Mouse (Mus musculus) adrenal gland, postnatal 25 days (tissue): ENCODE results near the gene Adgrg1. TPM values are rescaled to one million over a fixed set of nuclear protein-coding genes. Genes with fewer than 3 reads are reported as not detected.
A peak's percentile ranks its signal among the peaks of the same experiment; 100 is the strongest.

ENCODE experiments used
- DNase-seq: peaks from one replicate; pipeline ENCODE4 v3.0.0; 2021; ENCODE audit warnings: mixed read lengths
- total RNA-seq: library from RNA; stranded (reverse); gene quantifications from 2 replicates; pipeline ENCODE4 v1.2.3, GENCODE M21; 2021

Gene Adgrg1
- total RNA-seq, 1 experiment from 2014 or later, result 11.7 TPM

DNA sequence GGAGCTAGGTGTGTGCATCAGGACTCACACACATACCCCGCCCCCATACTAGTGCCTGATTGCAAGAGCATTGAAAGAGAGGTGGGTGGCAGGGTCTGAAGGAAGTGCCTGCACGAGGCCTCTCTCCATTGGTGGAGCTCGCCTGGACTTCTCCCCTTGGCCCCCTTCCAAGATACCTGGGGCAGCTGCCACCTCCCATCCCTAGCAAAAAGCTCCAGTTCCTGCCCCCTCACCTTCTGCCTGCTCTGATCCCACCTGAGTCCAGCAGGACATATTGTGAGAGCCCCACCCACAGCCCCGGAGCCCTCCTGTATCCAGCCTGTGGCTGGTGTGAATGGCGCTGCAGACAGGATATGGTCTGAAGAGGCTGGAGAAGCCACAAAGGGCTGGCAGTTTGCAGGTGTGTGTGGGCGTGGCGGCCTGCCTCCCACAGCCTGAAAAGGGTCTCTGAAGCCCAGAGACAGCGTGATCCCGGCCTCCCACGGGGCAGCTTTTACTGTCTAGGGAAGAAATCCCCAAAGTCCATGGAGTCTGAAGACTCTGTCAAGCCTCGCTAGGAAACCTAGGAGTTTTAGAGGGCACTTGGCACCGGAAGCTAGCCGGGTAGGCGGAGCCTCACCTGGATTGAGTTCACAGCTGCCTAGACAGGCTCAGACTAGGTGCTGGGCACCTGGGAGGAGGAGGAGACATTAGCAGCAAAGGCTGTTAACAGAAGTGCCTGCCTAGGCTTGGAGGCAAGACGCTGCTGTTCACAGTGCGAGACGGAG is 2.3 kb downstream of the Adgrg1 start:
- DNase-seq, result no peak

DNA sequence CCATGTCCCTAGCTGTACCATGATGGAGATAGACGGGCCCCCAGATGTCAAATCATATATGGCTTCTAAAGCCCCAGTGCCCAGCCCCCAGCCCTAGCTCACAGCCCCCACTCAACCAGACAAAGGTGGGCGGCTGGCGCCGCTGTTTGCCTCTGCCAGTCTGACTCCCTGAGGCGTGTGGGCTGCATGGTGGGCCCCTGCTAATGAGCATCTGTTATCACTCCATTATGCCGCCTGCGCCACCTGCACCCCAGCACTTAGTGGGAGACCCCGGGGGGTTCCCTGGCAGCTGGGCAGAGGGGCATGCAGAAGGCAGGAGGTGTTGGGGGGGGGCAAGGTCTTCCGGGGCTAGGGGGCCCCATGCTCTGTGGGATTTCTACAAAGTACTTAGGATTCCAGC is 3.6 kb downstream of the Adgrg1 start:
- DNase-seq, result no peak

DNA sequence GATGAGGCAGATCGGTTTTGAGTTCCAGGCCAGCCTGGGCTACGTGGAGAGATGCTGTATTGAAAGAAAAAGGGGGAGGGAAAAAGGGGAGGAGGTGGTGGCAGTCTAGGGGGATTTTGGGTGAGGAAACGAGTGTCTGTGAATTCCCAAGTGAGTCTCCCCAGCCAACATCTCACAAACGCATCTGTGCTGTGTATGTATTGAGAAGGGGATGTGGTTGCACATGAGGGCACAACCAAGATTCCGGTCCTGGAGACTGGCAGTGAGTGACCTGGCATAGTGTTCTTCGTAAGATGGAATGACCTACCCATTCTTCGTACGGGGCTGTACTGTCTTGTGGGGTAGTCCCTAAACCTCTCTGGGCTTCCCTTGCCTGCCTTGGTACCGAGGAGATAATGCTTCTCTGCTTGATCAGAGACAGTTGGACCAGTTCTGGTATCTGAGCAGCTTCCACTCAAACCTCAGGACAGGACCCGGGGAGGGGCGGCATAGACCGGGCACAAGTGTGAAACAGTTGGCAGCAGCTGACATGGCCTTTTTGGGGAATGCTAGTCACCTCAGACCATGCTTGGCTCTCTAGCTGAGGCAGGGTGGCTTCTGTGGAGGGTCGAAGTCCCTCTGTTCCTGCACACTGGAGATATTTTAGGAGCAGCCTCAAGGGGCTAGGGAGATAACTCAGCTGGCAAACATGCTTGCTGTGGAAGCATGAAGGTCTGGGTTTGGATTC is 4.2 kb downstream of the Adgrg1 start:
- DNase-seq, result no peak

DNA sequence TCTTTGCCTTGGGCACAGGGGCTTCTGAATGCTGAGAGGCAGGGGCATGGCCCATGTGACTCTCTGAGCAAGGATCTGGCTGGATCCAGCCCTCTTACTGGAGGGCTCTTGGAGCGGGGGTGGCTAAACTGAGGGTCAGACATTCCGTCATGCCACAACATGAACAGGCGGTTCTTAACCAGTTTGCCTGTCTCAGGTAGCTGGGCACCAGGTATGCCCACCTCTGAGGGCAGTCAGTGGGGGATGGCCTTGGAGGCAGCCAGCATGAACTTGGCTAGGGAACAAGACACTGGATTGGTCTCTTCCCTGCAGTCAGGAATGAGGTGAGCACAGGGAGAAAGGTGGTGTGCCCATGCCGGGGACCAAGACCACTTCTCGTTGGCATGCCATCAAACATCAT is 5.6 kb downstream of the Adgrg1 start:
- no peak for DNase-seq

DNA sequence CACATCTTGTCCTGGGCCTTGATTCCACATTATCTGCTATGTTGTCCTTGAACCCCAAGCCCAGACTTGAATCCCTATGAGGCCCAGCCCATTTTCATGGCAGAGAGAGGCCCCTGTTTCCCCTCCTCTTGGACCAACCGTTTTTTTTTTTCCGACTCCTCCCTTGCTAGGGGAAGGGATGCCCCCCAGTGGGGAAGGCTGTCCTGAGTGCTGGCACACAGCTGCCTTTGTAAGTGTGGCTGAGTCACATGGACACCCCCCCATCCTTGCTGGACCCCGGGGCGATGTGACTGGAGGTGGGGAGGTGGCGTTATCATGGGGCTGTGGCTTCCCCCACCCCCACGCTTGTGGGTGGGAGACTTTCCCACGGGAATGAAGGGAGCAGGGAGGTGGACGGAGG is 6.4 kb downstream of the Adgrg1 start:
- DNase-seq, result no peak

GRCm38 (mm10) chr8:94981848-94982247 is 7.3 kb downstream of the Adgrg1 start:
- no peak for DNase-seq

DNA sequence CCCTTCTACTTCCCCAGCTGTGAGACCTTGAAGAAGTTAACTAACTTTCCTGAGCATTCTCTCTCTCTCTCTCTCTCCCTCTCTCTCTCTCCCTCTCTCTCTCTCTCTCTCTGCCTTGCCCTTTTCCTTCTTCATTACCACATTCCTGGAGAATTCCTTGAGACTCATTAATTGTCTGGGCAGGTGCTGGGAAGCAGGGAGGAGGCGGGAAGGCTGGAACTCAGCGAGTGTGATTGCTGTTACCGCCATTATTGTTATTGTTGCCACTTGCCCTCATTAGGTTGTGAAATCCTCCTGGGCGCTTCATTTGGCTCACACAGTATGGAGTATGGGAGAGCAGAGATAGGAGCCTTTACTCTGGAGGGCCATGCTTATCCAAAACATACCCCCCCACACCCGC is 8.6 kb downstream of the Adgrg1 start:
- no peak for DNase-seq

DNA sequence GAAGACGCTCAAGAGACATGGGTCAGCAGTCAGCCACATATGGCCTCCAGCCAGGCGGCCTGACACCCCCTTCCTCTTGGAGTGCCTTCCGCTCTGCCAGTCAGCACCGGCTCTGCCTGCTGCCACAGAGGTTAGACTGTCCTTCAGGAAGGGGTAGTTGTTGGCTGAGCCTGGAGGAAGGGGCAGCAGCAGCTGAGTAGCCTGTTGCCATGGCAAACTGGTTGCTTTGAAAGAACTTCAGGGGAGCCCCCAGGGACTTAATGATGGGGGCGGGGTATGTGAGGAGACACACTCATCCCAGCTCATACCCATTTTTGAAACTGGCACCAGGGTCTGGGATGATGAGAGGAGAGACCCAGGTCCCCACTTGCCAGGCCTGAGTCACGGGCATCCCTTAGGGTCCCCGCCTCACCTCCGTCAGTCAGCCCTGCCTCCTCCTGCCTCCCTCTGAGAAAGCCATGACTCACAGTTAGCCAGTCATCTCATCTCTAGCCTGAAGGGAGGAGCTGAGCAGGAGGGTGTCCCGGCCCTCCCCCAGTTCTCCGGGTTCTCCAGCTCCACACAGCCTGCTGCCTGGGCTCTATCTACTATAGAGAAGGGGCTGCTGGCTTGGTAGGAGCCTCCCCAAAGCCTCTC is 9.4 kb downstream of the Adgrg1 start:
- peak; percentile 55 for DNase-seq

DNA sequence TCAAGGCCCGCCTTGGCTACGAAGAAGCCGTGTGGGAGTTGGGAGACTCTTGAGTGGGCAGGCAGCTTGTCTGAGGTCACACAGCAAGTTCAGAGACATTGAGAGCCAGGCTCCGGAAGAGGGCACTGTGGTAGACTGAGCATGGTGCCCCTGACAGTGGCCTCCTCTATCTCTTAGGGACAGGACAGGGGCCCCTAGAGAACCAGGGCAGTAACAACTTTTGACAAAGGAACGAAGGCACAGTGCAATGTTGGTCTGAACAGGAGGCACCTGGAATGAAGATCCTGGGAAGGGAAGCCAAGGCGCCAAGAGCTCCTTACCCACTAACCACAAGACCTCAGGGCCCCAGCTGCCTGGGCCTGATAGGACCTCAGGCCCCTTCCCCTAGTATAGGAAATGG is 10.5 kb downstream of the Adgrg1 start:
- no peak for DNase-seq

DNA sequence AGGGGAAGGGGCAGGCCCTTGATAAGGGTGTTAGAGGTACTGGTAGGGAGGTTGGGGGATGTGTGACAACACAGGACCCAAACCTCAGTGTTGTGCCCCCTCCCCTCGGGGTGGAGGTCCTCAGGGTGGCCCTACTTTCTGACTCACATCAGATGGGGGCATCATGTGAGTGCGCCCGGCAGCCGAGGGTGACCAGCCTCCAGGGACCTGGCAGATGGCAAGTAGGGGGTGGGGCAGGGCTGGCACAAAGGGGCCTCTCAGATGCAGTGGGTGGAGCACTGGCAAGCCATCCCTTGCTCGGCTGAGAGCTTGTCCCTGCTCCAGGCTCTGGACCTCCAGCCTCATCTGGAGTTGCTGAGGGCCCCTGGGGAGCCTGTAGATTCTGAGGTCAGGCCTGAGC is 12.1 kb downstream of the Adgrg1 start:
- no peak for DNase-seq

DNA sequence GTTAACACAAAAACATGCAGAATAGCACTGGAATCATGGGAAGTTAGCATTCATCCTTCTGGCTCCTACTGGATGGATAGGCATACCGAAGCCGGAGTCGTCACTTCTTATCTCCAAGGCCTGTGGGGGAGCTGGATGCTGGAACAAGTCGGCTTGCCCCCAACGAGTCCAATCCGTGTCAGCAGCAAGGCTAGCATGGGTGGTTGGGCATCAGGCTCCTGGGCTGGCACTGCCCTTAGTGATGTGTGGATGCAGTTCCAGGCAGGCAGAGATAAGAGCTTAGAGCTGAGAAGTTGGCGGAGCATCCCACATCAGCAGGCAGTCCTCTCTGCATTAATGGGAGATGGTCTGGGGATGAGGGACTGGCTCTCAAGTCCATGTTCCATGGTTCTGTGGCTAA is 13.0 kb downstream of the Adgrg1 start:
- no peak for DNase-seq

- DNase-seq, result no peak
Observed at GRCm38 (mm10) chr8:94988619-94989018, 14.1 kb downstream of the Adgrg1 start.

DNA sequence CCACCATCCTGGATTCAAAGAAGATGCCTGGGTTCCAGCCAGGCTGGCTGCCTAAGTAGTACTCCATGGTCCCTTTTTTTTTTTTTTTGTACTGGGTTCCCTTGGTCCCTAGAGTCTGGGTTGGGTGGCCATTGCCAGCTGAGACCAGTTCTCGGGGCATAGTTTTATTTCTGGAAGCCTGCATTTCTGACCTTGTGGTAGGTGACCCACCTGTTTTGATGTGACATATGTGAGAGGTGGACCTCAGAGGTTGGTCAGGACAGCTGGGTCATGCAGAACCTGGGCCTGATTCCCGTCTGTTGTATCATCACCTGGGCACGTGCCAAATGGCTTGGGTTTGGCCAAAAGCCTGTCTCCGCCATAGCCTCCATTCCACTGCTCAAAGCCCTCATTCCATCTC is 15.2 kb downstream of the Adgrg1 start:
- no peak for DNase-seq

GRCm38 (mm10) chr8:94990598-94991453 is 16.3 kb downstream of the Adgrg1 start:
- DNase-seq, result no peak

GRCm38 (mm10) chr8:94991454-94991994 is 17.0 kb downstream of the Adgrg1 start:
- DNase-seq, result no peak

DNA sequence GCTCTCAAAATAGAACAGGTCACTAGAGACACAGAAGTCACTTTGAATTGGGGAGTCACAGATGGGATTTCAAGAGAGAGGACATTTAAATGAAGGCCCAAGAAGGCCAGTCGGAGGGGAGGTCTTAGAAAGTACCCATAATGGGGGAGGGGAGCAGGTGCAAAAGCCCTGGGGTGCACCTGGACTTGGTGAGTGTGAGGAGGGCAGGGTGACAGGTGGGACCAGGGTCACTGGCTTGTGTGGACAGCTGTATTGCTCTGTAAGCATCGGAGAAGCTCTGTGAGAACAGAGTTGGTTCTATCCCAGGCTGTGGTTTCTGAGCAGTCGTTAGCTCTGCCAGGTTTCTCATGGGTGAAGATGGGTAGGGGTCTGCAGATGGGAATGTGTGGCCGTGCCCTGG is 17.5 kb downstream of the Adgrg1 start:
- DNase-seq, result no peak

GRCm38 (mm10) chr8:94992534-94992933 is 18.0 kb downstream of the Adgrg1 start:
- DNase-seq, result peak; percentile 56

- no peak for DNase-seq
Observed at GRCm38 (mm10) chr8:94992996-94993724, 18.6 kb downstream of the Adgrg1 start.

- DNase-seq, result peak; percentile 64
Observed at GRCm38 (mm10) chr8:94994006-94994405, 19.5 kb downstream of the Adgrg1 start.

DNA sequence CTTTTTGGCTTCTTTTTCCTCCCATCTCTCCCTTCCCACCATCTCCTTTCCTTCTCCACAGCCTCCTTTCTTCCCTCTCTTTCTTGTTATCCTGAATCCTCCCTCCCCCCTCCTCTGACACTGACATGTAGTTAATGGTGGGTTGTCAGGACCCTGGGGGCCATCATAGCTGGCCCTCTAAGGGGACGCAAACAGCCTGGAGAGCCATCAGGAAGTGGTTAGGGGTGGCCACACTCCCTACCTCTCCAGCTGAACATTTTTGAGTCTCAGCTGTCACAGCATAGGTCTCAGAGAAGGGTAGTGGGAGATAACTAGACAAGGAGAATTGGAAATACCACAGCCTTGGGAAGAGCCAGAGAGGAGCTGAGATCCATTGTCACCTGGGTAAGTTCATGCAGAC is 20.0 kb downstream of the Adgrg1 start:
- no peak for DNase-seq

- DNase-seq, result peak; percentile 46
Observed at GRCm38 (mm10) chr8:94995336-94995893, 20.9 kb downstream of the Adgrg1 start.
